Mouse (Mus musculus) ES-Bruce4 (cell line): ENCODE data around the gene Rasl12.

Experiments used
- CTCF ChIP-seq: IDR thresholded peaks from one replicate; pipeline ENCODE4 v1.8.1; 2011; ENCODE audit warnings: low read depth, low read length
- POLR2A ChIP-seq: IDR thresholded peaks from one replicate; pipeline ENCODE4 v1.8.1; 2011; ENCODE audit warnings: low read length; ENCODE audit not compliant: insufficient read depth

GRCm38 (mm10) chr9:65408871-65409295 lies 10.6 kb downstream of the Rasl12 start:
- TF ChIP-seq CTCF (no peak), POLR2A (no peak)
